Mouse (Mus musculus) left cerebral cortex, adult 8-10 months (tissue): ENCODE measurements at regions not wholly inside any gene's neighbourhood (a gene's known extent, or its start where the extent isn't known, plus 50 kb on each side); places are given as distances from the start of the nearest gene placed in this dataset.
"Not testable (repeated sequence)": the region's sequence is repeated elsewhere in the genome, so short reads cannot be mapped to it uniquely, and the experiment has no call there.

Experiments
- DNase-seq, 2 experiments: peaks; one replicate each; pipeline ENCODE4 v3.0.0; 2022; ENCODE audit warnings: low spot score in 2 of 2

- no peak for DNase-seq
Measured at GRCm38 (mm10) chr10:43671785-43672184, 93.7 kb downstream of the Cd24a start.

GRCm38 (mm10) chr10:43672490-43672889 lies 94.4 kb downstream of the Cd24a start:
- no peak for DNase-seq

GRCm38 (mm10) chr10:43674749-43675148 lies 96.7 kb downstream of the Cd24a start:
- no peak for DNase-seq

GRCm38 (mm10) chr10:43675495-43675894 lies 97.4 kb downstream of the Cd24a start:
- not testable (repeated sequence) for DNase-seq

- no peak for DNase-seq
Measured at GRCm38 (mm10) chr10:43676289-43676688, 98.2 kb downstream of the Cd24a start.

- no peak for DNase-seq
Measured at GRCm38 (mm10) chr10:43684247-43685033, 106.4 kb downstream of the Cd24a start.

GRCm38 (mm10) chr10:43689161-43689913 lies 111.3 kb downstream of the Cd24a start:
- DNase-seq: no peak

GRCm38 (mm10) chr10:43689914-43690316 lies 111.8 kb downstream of the Cd24a start:
- DNase-seq: no peak

GRCm38 (mm10) chr10:43693974-43694373 lies 115.9 kb downstream of the Cd24a start:
- no peak for DNase-seq

GRCm38 (mm10) chr10:43694508-43694907 lies 116.4 kb downstream of the Cd24a start:
- DNase-seq: no peak

- no peak for DNase-seq
Measured at GRCm38 (mm10) chr10:43695470-43695869, 117.4 kb downstream of the Cd24a start.

- DNase-seq: no peak
Measured at GRCm38 (mm10) chr10:43697917-43698316, 119.8 kb downstream of the Cd24a start.

- no peak for DNase-seq
Measured at GRCm38 (mm10) chr10:43700371-43701289, 122.5 kb downstream of the Cd24a start.

GRCm38 (mm10) chr10:43702895-43703294 lies 124.8 kb downstream of the Cd24a start:
- no peak for DNase-seq

GRCm38 (mm10) chr10:43706001-43706988 lies 128.2 kb downstream of the Cd24a start:
- no peak for DNase-seq

GRCm38 (mm10) chr10:43707011-43707410 lies 128.9 kb downstream of the Cd24a start:
- DNase-seq: no peak

- DNase-seq: no peak
Measured at GRCm38 (mm10) chr10:43707821-43708373, 129.8 kb downstream of the Cd24a start.

GRCm38 (mm10) chr10:43709278-43710033 lies 131.4 kb downstream of the Cd24a start:
- no peak for DNase-seq

- DNase-seq: no peak
Measured at GRCm38 (mm10) chr10:43710186-43710885, 132.3 kb downstream of the Cd24a start.
